Mouse (Mus musculus) granulocyte monocyte progenitor cell, adult 5-6 weeks (primary cell): ENCODE measurements at regions not wholly inside any gene's neighbourhood (a gene's known extent, or its start where the extent isn't known, plus 50 kb on each side); places are given as distances from the start of the nearest gene placed in this dataset.

Experiments used
- ATAC-seq: replicated peaks from 2 replicates; pipeline ENCODE4 v1.8.0; 2016; ENCODE audit warnings: mild to moderate bottlenecking, moderate TSS enrichment, inconsistent platforms; ENCODE audit not compliant: poor library complexity, severe bottlenecking

GRCm38 (mm10) chr2:48211804-48212203 lies 602.1 kb upstream of the Acvr2a start:
- no peak for ATAC-seq

- no peak for ATAC-seq
Measured at GRCm38 (mm10) chr2:48220771-48221170, 593.1 kb upstream of the Acvr2a start.

GRCm38 (mm10) chr2:48223084-48223799 lies 590.7 kb upstream of the Acvr2a start:
- ATAC-seq, result no peak

- no peak for ATAC-seq
Measured at GRCm38 (mm10) chr2:48250174-48250573, 563.7 kb upstream of the Acvr2a start.

GRCm38 (mm10) chr2:48260299-48260698 lies 553.6 kb upstream of the Acvr2a start:
- peak; percentile 50 for ATAC-seq
